Mouse (Mus musculus) splenic B cell, adult 2 months (primary cell): ENCODE data around the gene Slc25a26.

ENCODE experiments used
- DNase-seq: peaks from one replicate; pipeline ENCODE4 v3.0.0-alpha.2; 2011; ENCODE audit warnings: low read depth, low spot score
- H3K27me3 ChIP-seq: 2 replicates; pipeline ENCODE4 v1.6.1; 2012; ENCODE audit warnings: mild to moderate bottlenecking, low read length, moderate library complexity, mixed read lengths; ENCODE audit not compliant: control insufficient read depth, poor library complexity, insufficient read depth, severe bottlenecking
- H3K36me3 ChIP-seq: 2 replicates; pipeline ENCODE4 v1.6.1; 2012; ENCODE audit warnings: mild to moderate bottlenecking, low read length, moderate library complexity, mixed read lengths; ENCODE audit not compliant: control insufficient read depth, poor library complexity, insufficient read depth, severe bottlenecking

Gene Slc25a26

GRCm38 (mm10) chr6:94627714-94628595 lies 127.8 kb downstream of the Slc25a26 start:
- Histone ChIP-seq H3K36me3 (no peaks in the 10 kb centered on the region), H3K27me3 (no peaks in the 10 kb centered on the region)
- DNase-seq: no peak

GRCm38 (mm10) chr6:94628787-94629186 lies 128.7 kb downstream of the Slc25a26 start:
- Histone ChIP-seq H3K27me3 (no peaks in the 10 kb centered on the region), H3K36me3 (no peaks in the 10 kb centered on the region)
- DNase-seq: no peak

- no peak for DNase-seq
- no peaks in the 10 kb centered on the region for H3K36me3 ChIP-seq
Observed at GRCm38 (mm10) chr6:94631051-94631778, 131.1 kb downstream of the Slc25a26 start.

GRCm38 (mm10) chr6:94631779-94632082 lies 131.6 kb downstream of the Slc25a26 start:
- Histone ChIP-seq H3K27me3 (no peaks in the 10 kb centered on the region), H3K36me3 (no peaks in the 10 kb centered on the region)
- DNase-seq: no peak

More at GRCm38 (mm10) chr6:94631051-94631778, 131.1 kb downstream of the Slc25a26 start:
- no peaks in the 10 kb centered on the region for H3K27me3 ChIP-seq

- DNase-seq: no peak
- Histone ChIP-seq H3K27me3 (no peaks in the 10 kb centered on the region), H3K36me3 (no peaks in the 10 kb centered on the region)
Observed at GRCm38 (mm10) chr6:94634274-94634673, 134.1 kb downstream of the Slc25a26 start.

- no peak for DNase-seq
- H3K27me3 ChIP-seq: no peaks in the 10 kb centered on the region
- H3K36me3 ChIP-seq: no peaks in the 10 kb centered on the region
Observed at GRCm38 (mm10) chr6:94634710-94635109, 134.6 kb downstream of the Slc25a26 start.

GRCm38 (mm10) chr6:94635343-94635742 lies 135.2 kb downstream of the Slc25a26 start:
- no peaks in the 10 kb centered on the region for H3K36me3 ChIP-seq
- no peaks in the 10 kb centered on the region for H3K27me3 ChIP-seq
- no peak for DNase-seq

GRCm38 (mm10) chr6:94637024-94637434 lies 136.9 kb downstream of the Slc25a26 start:
- Histone ChIP-seq H3K27me3 (no peaks in the 10 kb centered on the region), H3K36me3 (no peaks in the 10 kb centered on the region)
- no peak for DNase-seq

GRCm38 (mm10) chr6:94640297-94640696 lies 140.2 kb downstream of the Slc25a26 start:
- Histone ChIP-seq H3K36me3 (no peaks in the 10 kb centered on the region), H3K27me3 (no peaks in the 10 kb centered on the region)
- peak; percentile 52 for DNase-seq

GRCm38 (mm10) chr6:94642048-94642447 lies 141.9 kb downstream of the Slc25a26 start:
- no peaks in the 10 kb centered on the region for H3K36me3 ChIP-seq
- H3K27me3 ChIP-seq: no peaks in the 10 kb centered on the region
- no peak for DNase-seq

GRCm38 (mm10) chr6:94643989-94644388 lies 143.9 kb downstream of the Slc25a26 start:
- DNase-seq: no peak
- no peaks in the 10 kb centered on the region for H3K36me3 ChIP-seq
- no peaks in the 10 kb centered on the region for H3K27me3 ChIP-seq

- Histone ChIP-seq H3K27me3 (no peaks in the 10 kb centered on the region), H3K36me3 (no peaks in the 10 kb centered on the region)
- DNase-seq: no peak
Observed at GRCm38 (mm10) chr6:94644641-94645040, 144.5 kb downstream of the Slc25a26 start.

- H3K27me3 ChIP-seq: no peaks in the 10 kb centered on the region
- no peak for DNase-seq
- H3K36me3 ChIP-seq: no peaks in the 10 kb centered on the region
Observed at GRCm38 (mm10) chr6:94645723-94646122, 145.6 kb downstream of the Slc25a26 start.

- Histone ChIP-seq H3K36me3 (no peaks in the 10 kb centered on the region), H3K27me3 (no peaks in the 10 kb centered on the region)
- no peak for DNase-seq
Observed at GRCm38 (mm10) chr6:94646274-94646863, 146.2 kb downstream of the Slc25a26 start.

GRCm38 (mm10) chr6:94646902-94647301 lies 146.8 kb downstream of the Slc25a26 start:
- Histone ChIP-seq H3K36me3 (no peaks in the 10 kb centered on the region), H3K27me3 (no peaks in the 10 kb centered on the region)

More at GRCm38 (mm10) chr6:94646902-94647301, 146.8 kb downstream of the Slc25a26 start:
- DNase-seq: no peak
